Mouse (Mus musculus): Measurements from ENCODE around the gene Macf1.

DNA sequence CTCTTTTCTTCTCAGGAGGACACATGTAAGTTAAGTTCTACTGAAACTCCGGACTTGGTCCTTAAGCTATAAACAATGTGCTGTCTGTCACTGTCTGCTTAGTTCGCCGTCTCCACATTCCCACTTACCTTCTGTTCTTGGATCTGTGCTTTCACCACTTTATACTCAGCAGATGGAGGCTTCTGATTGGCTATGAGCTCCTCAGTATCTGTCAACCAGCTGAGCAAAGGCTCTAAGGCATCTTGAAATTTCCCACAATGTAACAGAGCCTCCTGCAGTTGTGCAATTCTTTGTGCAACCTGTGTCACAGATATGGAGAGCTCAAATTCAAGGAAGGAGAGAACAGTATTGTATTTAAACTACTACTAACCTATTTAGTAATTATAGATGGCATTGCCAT, 282.9 kb downstream of the Macf1 start:
- TF ChIP-seq CTCF (IDR thresholded peaks at IDR 0.05; ENCODE audit: borderline replicate concordance, insufficient read depth, low read length), result no peak
- TF ChIP-seq POLR2A (IDR thresholded peaks at IDR 0.05; ENCODE audit: low read depth, low read length), result no peak

Measured in embryonic fibroblast, embryonic 13.5 days (primary cell).